Mouse (Mus musculus): ENCODE measurements at regions not wholly inside any gene's neighbourhood (a gene's known extent, or its start where the extent isn't known, plus 50 kb on each side); places are given as distances from the start of the nearest gene placed in this dataset.

GRCm38 (mm10) chr15:56604266-56604665 is 873.2 kb downstream of the Slc22a22 start:
- no peak for TF ChIP-seq CTCF (IDR thresholded peaks at IDR 0.05)
- H3K4me3 ChIP-seq = no peak overlapping the region
- DNase-seq = no peak

GRCm38 (mm10) chr15:56592656-56593055 is 884.8 kb downstream of the Slc22a22 start:
- no peak for DNase-seq
- no peak for TF ChIP-seq CTCF (IDR thresholded peaks at IDR 0.05)
- Histone ChIP-seq H3K4me3 (no peak overlapping the region), H3K27ac (no peak overlapping the region)
- intact Hi-C loops (cut with DNase I) = no loop called here

More at GRCm38 (mm10) chr15:56604266-56604665, 873.2 kb downstream of the Slc22a22 start:
- H3K27ac ChIP-seq = no peak overlapping the region
- intact Hi-C loops (cut with DNase I) = no loop called here

- TF ChIP-seq CTCF (IDR thresholded peaks at IDR 0.05) = no peak
- no peak overlapping the region for H3K27ac ChIP-seq
- DNase-seq = no peak
- H3K4me3 ChIP-seq = no peak overlapping the region
- intact Hi-C loops (cut with DNase I) = no loop called here
Observed at GRCm38 (mm10) chr15:56580745-56581515, 896.5 kb downstream of the Slc22a22 start.

DNA sequence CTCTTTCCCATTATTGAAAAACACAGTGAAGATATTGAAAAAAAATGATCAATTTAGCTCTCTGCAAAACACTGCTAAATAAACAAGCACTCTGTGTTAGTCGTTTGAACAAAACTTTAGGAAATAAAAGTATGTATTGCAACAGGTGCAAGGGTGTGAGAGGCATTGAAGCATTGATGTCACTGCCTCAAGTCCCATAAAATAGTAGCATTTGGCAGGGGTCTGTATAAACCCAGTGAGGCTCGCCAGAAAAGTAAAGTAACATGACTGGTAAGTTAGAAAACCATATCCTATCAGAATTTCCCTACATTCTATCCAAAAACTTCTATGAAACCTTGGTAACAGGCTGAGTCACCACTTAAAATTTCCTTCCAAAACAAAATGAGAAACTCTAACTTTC is 914.2 kb downstream of the Slc22a22 start:
- no peak for DNase-seq
- TF ChIP-seq CTCF (IDR thresholded peaks at IDR 0.05) = no peak
- no peak overlapping the region for H3K4me3 ChIP-seq
- intact Hi-C loops (cut with DNase I) = no loop called here
- no peak overlapping the region for H3K27ac ChIP-seq

DNA sequence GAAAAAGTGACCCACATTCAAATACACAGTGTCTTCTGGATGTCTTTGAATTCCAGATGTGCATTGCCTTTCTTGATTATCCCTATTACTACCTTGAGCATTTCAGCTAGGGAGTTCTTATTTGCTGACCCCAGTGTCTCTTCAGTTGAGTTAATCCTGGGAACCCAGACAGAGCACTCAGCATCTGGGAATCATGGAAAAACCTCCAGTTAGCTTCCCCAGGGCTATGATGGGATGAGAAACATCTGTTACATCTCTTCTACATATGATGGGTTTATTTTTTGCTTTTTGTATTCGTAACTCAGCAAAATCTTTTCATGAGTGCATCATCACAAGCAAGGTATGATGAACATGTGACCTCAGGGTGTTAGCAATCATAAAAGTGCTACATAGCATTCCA is 914.6 kb downstream of the Slc22a22 start:
- no peak for TF ChIP-seq CTCF (IDR thresholded peaks at IDR 0.05)
- intact Hi-C loops (cut with DNase I) = no loop called here

GRCm38 (mm10) chr15:56562143-56562542 is 915.3 kb downstream of the Slc22a22 start:
- H3K4me3 ChIP-seq = no peak overlapping the region
- H3K27ac ChIP-seq = no peak overlapping the region
- peak; percentile 19 for DNase-seq
- intact Hi-C loops (cut with DNase I) = no loop called here
- no peak for TF ChIP-seq CTCF (IDR thresholded peaks at IDR 0.05)

More for the DNA sequence above, 914.6 kb downstream of the Slc22a22 start:
- no peak overlapping the region for H3K27ac ChIP-seq
- H3K4me3 ChIP-seq = no peak overlapping the region
- DNase-seq = no peak

- intact Hi-C loops (cut with DNase I) = no loop called here
- Histone ChIP-seq H3K27ac (no peak overlapping the region), H3K4me3 (no peak overlapping the region)
- no peak for TF ChIP-seq CTCF (IDR thresholded peaks at IDR 0.05)
- DNase-seq = peak; percentile 61
Observed at GRCm38 (mm10) chr15:56554386-56554785, 923.0 kb downstream of the Slc22a22 start.

- Histone ChIP-seq H3K27ac (no peak overlapping the region), H3K4me3 (no peak overlapping the region)
- intact Hi-C loops (cut with DNase I) = no loop called here
- no peak for DNase-seq
- no peak for TF ChIP-seq CTCF (IDR thresholded peaks at IDR 0.05)
Observed at GRCm38 (mm10) chr15:56553851-56554250, 923.6 kb downstream of the Slc22a22 start.

GRCm38 (mm10) chr15:56531529-56531928 is 945.9 kb downstream of the Slc22a22 start:
- H3K27ac ChIP-seq = no peak overlapping the region
- intact Hi-C loops (cut with DNase I) = no loop called here
- no peak for DNase-seq
- TF ChIP-seq CTCF (IDR thresholded peaks at IDR 0.05) = no peak
- H3K4me3 ChIP-seq = no peak overlapping the region

DNA sequence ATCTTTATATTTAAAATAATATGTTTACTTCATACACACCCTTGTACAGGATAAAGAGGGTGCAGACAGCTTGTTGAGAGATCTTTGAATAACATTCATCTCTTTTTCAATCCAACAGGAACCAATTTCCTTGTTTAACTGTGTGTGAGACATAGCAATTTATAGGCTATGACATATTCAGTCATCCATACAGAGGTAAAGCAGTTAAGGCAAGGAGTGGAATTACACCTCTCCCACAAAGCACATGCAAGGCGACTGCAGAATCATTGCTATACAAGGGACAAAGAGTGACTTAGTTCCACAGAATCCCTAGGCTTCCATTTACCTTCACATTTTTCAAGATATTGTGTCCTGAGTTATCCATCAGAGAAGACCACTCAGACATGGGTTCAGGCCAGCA is 959.0 kb downstream of the Slc22a22 start:
- TF ChIP-seq CTCF (IDR thresholded peaks at IDR 0.05) = no peak
- intact Hi-C loops (cut with DNase I) = no loop called here
- Histone ChIP-seq H3K4me3 (no peak overlapping the region), H3K27ac (no peak overlapping the region)
- DNase-seq = no peak

DNA sequence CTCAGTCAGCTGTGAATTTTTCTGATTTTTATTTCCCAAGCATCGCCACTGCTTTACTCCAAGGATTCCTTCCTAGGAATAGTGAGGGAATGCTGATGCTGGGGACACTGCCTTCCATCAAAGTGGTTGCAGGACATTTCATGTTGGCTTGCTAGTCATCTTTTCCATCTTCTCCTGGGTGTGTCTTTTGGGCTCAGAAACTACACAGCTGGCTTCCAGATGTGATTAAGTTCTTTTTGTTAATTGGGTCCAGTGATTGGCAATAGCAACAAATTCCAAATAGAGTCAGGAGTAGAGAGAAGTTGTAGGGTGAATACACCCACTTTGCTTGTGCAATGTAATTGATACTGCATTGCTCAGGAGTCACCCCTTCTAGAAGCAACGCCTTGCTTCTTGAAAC is 961.3 kb downstream of the Slc22a22 start:
- intact Hi-C loops (cut with DNase I) = no loop called here
- Histone ChIP-seq H3K4me3 (no peak overlapping the region), H3K27ac (no peak overlapping the region)
- no peak for TF ChIP-seq CTCF (IDR thresholded peaks at IDR 0.05)
- no peak for DNase-seq

DNA sequence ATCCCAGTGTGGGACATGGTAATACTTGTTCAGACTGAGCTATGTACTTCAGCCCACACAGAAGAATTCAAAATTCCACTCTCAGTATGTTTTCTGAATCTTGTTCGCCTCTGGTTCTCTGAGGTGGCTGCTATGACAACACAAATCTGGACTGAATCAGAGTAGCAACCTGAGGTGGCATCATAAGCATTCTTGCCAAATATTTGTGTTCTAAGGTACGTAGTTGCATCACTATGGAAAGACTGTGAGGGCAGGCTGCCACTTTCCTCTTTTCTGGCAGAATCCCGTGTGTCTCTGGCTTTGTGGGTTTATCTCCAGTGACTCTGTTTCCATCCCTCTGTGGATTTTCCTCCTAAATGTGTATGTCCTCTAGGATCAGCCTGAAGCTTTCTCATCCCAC is 978.7 kb downstream of the Slc22a22 start:
- intact Hi-C loops (cut with DNase I) = no loop called here
- no peak overlapping the region for H3K27ac ChIP-seq
- peak; percentile 29 for DNase-seq
- TF ChIP-seq CTCF (IDR thresholded peaks at IDR 0.05) = no peak
- no peak overlapping the region for H3K4me3 ChIP-seq

- peak; percentile 13 for DNase-seq
- H3K4me3 ChIP-seq = no peak overlapping the region
- H3K27ac ChIP-seq = 0 out of 2 replicates have a peak overlapping the region, but pooled peaks have one; percentile 24
- intact Hi-C loops (cut with DNase I) = no loop called here
- TF ChIP-seq CTCF (IDR thresholded peaks at IDR 0.05) = no peak
Observed at GRCm38 (mm10) chr15:56497757-56498156, 979.7 kb downstream of the Slc22a22 start.

- intact Hi-C loops (cut with DNase I) = no loop called here
- TF ChIP-seq CTCF (IDR thresholded peaks at IDR 0.05) = no peak
- DNase-seq = no peak
- Histone ChIP-seq H3K4me3 (no peak overlapping the region), H3K27ac (no peak overlapping the region)
Observed at GRCm38 (mm10) chr15:56496355-56496754, 981.1 kb downstream of the Slc22a22 start.
